Mouse (Mus musculus) liver, postnatal 0 days (tissue): ENCODE results near the gene Gtpbp8.

Experiments used
- CTCF ChIP-seq: sonication (generic); IDR thresholded peaks from 2 replicates; pipeline ENCODE4 v1.5.1; 2016; ENCODE audit warnings: antibody characterized with exemption, low read depth
- EP300 ChIP-seq: IDR thresholded peaks from 2 replicates; pipeline ENCODE4 v1.6.1; 2016; ENCODE audit warnings: antibody characterized with exemption, low read depth, mild to moderate bottlenecking

GRCm38 (mm10) chr16:44720518-44720917 lies 25.6 kb downstream of the Gtpbp8 start:
- TF ChIP-seq CTCF (peak; percentile 63), EP300 (no peak)
